Mouse (Mus musculus) neural tube, embryonic 11.5 days (tissue): ENCODE data around the gene Cdh13. TPM values are rescaled to one million over a fixed set of nuclear protein-coding genes. Genes with fewer than 3 reads are reported as not detected.

Experiments used
- ATAC-seq: fragments of 200-750 bp; cut with Nextera tagmentation; 2 replicates; pipeline ENCODE4 v1.8.0; 2017; ENCODE audit warnings: moderate number of reproducible peaks, mild to moderate bottlenecking, moderate TSS enrichment, moderate library complexity; ENCODE audit not compliant: insufficient read depth, low FRiP score, low TSS enrichment
- DNase-seq: peaks from one replicate; pipeline ENCODE4 v3.0.0-alpha.2; 2015; ENCODE audit warnings: low spot score
- H3K27ac ChIP-seq: fragments of 300-500 bp; sonication (generic); 2 replicates; pipeline ENCODE4 v1.5.1; 2014; ENCODE audit warnings: low read depth, mild to moderate bottlenecking, low read length
- H3K27me3 ChIP-seq: fragments of 300-500 bp; sonication (generic); 2 replicates; pipeline ENCODE4 v1.6.1; 2014; ENCODE audit warnings: mild to moderate bottlenecking, low read length, mixed read lengths; ENCODE audit not compliant: control insufficient read depth, insufficient read depth
- H3K36me3 ChIP-seq: fragments of 300-500 bp; sonication (generic); 2 replicates; pipeline ENCODE4 v1.6.1; 2014; ENCODE audit warnings: mild to moderate bottlenecking, low read length, moderate library complexity, mixed read lengths; ENCODE audit not compliant: control insufficient read depth, insufficient read depth
- H3K4me1 ChIP-seq: fragments of 300-500 bp; sonication (generic); 2 replicates; pipeline ENCODE4 v1.6.1; 2014; ENCODE audit warnings: low read length, mixed read lengths; ENCODE audit not compliant: control insufficient read depth, insufficient read depth
- H3K4me2 ChIP-seq: fragments of 300-500 bp; sonication (generic); 2 replicates; pipeline ENCODE4 v1.6.1; 2014; ENCODE audit warnings: low read depth, mild to moderate bottlenecking, moderate library complexity
- H3K4me3 ChIP-seq: fragments of 300-500 bp; sonication (generic); 2 replicates; pipeline ENCODE4 v1.5.1; 2014; ENCODE audit warnings: low read depth, low read length
- H3K9ac ChIP-seq: fragments of 300-500 bp; sonication (generic); 2 replicates; pipeline ENCODE4 v1.6.1; 2014; ENCODE audit warnings: mild to moderate bottlenecking, low read length
- H3K9me3 ChIP-seq: fragments of 300-500 bp; sonication (generic); 2 replicates; pipeline ENCODE4 v1.6.1; 2016; ENCODE audit warnings: low read length; ENCODE audit not compliant: control insufficient read depth
- WGBS: fragments of 180-500 bp; shearing (Covaris S2); extraction: QIAGEN DNeasy Blood & Tissue Kit; methylation state at CpG from one replicate; pipeline ENCODE4 v1.1.7; 2014; 5-methylcytosine and 5-hydroxymethylcytosine counted together
- polyA plus RNA-seq: library from polyadenylated mRNA; unstranded; fragments of >200 nt; fragmentation: Nextera tagmentation; extraction: Ambion mirVana; gene quantifications from 2 replicates; pipeline ENCODE4 v1.2.1, GENCODE M21; 2014

Cdh13 gene
- polyA plus RNA-seq, 1 experiment from 2014 or later: 20.5 TPM

GRCm38 (mm10) chr8:119339546-119339945, 1056.0 kb downstream of the Cdh13 start:
- 80% methylated on average over 4 of the region's 4 CpGs for WGBS
- ATAC-seq: no peak
- H3K4me1 ChIP-seq: no peaks in the 10 kb centered on the region

GRCm38 (mm10) chr8:119343606-119344005, 1060.1 kb downstream of the Cdh13 start:
- Histone ChIP-seq H3K27ac (no peak overlapping the region), H3K27me3 (no peaks in the 10 kb centered on the region), H3K4me1 (peaks cover 4% of the 10 kb centered on the region), H3K36me3 (peaks cover 5% of the 10 kb centered on the region; the same call in 1 of the 2 replicates), H3K9me3 (0 out of 2 replicates have a peak, but pooled peaks cover 4% of the 10 kb centered on the region), H3K4me3 (peak overlapping the region; percentile 15; the same call in 1 of the 2 replicates), H3K9ac (no peak overlapping the region; the same call in 1 of the 2 replicates), H3K4me2 (peak overlapping the region; percentile 29; the same call in 1 of the 2 replicates)
- 0 out of 2 replicates have a peak, but pooled peaks have one; percentile 5 for ATAC-seq
- 83% methylated on average over 3 of the region's 3 CpGs for WGBS
- no peak for DNase-seq

More at GRCm38 (mm10) chr8:119339546-119339945, 1056.0 kb downstream of the Cdh13 start:
- H3K9ac ChIP-seq: no peak overlapping the region
- H3K4me2 ChIP-seq: no peak overlapping the region
- no peaks in the 10 kb centered on the region for H3K27me3 ChIP-seq
- H3K27ac ChIP-seq: no peak overlapping the region
- H3K36me3 ChIP-seq: no peaks in the 10 kb centered on the region
- no peak for DNase-seq
- H3K4me3 ChIP-seq: no peak overlapping the region
- H3K9me3 ChIP-seq: 0 out of 2 replicates have a peak, but pooled peaks cover 4% of the 10 kb centered on the region

- H3K36me3 ChIP-seq: peaks cover 8% of the 10 kb centered on the region; the same call in 1 of the 2 replicates
- H3K9ac ChIP-seq: peak within 1 kb of the TSS; percentile 86
- peak; percentile 98 for DNase-seq
Observed at GRCm38 (mm10) chr8:119344190-119344856, 1060.8 kb downstream of the Cdh13 start, which contains the start of gene Hsbp1. Hsbp1 (plus strand) TSS chr8:119344488.

DNA sequence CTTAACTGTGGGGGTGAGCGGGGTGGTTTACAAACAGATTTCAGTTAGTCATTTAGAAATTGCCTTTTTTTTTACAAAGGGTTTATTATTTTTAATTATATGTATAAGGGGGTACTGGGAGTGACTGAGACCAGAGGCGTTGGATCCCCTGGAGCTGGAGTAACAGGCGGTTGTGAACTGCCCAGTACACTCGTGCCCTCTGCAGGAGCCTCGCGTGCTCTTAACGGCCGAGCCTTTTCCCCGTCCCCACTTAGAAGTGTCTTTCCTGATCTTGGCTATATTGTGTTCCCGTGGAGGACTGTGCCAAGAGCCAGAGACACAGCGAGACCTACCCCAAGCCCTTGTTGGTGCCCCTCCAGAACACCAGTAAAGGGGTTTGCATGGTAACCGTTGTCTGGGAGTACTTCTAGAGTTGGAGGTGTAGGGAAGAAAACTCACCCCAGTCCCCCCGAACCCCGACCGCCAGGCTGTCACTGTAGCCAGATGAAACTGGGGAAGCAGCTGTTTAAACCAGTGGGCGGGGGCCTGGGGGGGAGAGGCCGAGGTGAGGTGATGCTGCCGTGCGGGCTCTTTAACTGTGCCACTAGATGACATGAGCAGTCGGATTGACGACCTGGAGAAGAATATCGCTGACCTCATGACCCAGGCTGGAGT, 1061.6 kb downstream of the Cdh13 start:
- no peaks in the 10 kb centered on the region for H3K27me3 ChIP-seq
- H3K9ac ChIP-seq: peak overlapping the region; percentile 86
- no peak overlapping the region for H3K27ac ChIP-seq
- 0 out of 2 replicates have a peak, but pooled peaks cover 4% of the 10 kb centered on the region for H3K9me3 ChIP-seq
- peak overlapping the region; percentile 83 for H3K4me3 ChIP-seq
- WGBS: 53% methylated on average over 22 of the region's 22 CpGs
- peaks cover 10% of the 10 kb centered on the region; the same call in 1 of the 2 replicates for H3K36me3 ChIP-seq
- ATAC-seq: no peak
- no peak for DNase-seq
- H3K4me1 ChIP-seq: peaks cover 4% of the 10 kb centered on the region
- H3K4me2 ChIP-seq: peak overlapping the region; percentile 47

More at GRCm38 (mm10) chr8:119344190-119344856, 1060.8 kb downstream of the Cdh13 start, which contains the start of gene Hsbp1:
- Histone ChIP-seq H3K9me3 (0 out of 2 replicates have a peak, but pooled peaks cover 4% of the 10 kb centered on the region), H3K4me3 (peak within 1 kb of the TSS; percentile 83), H3K4me1 (peaks cover 4% of the 10 kb centered on the region), H3K27me3 (no peaks in the 10 kb centered on the region), H3K27ac (no peak within 1 kb of the TSS), H3K4me2 (peak within 1 kb of the TSS; percentile 47)
- WGBS: 3% methylated on average over 41 of the region's 52 CpGs
- ATAC-seq: peak; percentile 98

DNA sequence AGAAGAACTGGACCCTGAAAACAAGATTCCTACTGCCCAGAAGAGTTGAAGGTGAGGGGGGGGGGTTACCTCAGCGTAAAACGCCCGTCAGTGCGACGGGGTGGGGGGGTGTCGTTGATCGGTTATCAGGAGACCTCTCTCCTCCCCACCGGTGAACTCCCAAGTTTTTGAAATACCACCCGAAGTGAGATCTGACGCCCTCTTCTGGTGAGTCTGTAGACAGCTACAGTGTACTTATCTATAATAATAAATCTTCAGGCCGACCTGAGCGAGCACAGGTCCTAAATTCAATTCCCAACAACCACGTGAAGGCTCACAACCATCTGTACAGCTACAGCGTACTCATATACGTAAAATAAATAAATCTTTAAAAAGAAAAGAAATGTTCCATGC, 1062.1 kb downstream of the Cdh13 start:
- DNase-seq (no peak), ATAC-seq (no peak)
- 0 out of 2 replicates have a peak, but pooled peaks cover 4% of the 10 kb centered on the region for H3K9me3 ChIP-seq
- H3K4me3 ChIP-seq: no peak overlapping the region
- no peak overlapping the region for H3K4me2 ChIP-seq
- WGBS: 87% methylated on average over 15 of the region's 15 CpGs
- H3K36me3 ChIP-seq: peaks cover 11% of the 10 kb centered on the region
- no peak overlapping the region for H3K9ac ChIP-seq
- H3K27me3 ChIP-seq: no peaks in the 10 kb centered on the region
- peaks cover 4% of the 10 kb centered on the region for H3K4me1 ChIP-seq
- H3K27ac ChIP-seq: no peak overlapping the region

- Histone ChIP-seq H3K9ac (no peak overlapping the region), H3K27me3 (no peaks in the 10 kb centered on the region), H3K4me2 (no peak overlapping the region), H3K27ac (no peak overlapping the region), H3K9me3 (no peaks in the 10 kb centered on the region), H3K4me1 (no peaks in the 10 kb centered on the region), H3K36me3 (peaks cover 13% of the 10 kb centered on the region), H3K4me3 (no peak overlapping the region)
- ATAC-seq (no peak), DNase-seq (no peak)
- 88% methylated on average over 19 of the region's 19 CpGs for WGBS
Observed at GRCm38 (mm10) chr8:119351647-119352046, 1068.1 kb downstream of the Cdh13 start.

GRCm38 (mm10) chr8:119352977-119353658, 1069.6 kb downstream of the Cdh13 start:
- H3K27me3 ChIP-seq: no peaks in the 10 kb centered on the region
- peaks cover 8% of the 10 kb centered on the region; the same call in 1 of the 2 replicates for H3K36me3 ChIP-seq
- no peak overlapping the region for H3K9ac ChIP-seq
- ATAC-seq (no peak), DNase-seq (no peak)
- H3K9me3 ChIP-seq: no peaks in the 10 kb centered on the region
- H3K4me2 ChIP-seq: no peak overlapping the region
- H3K27ac ChIP-seq: no peak overlapping the region
- no peak overlapping the region for H3K4me3 ChIP-seq
- H3K4me1 ChIP-seq: no peaks in the 10 kb centered on the region
- 89% methylated on average over 10 of the region's 10 CpGs for WGBS

DNA sequence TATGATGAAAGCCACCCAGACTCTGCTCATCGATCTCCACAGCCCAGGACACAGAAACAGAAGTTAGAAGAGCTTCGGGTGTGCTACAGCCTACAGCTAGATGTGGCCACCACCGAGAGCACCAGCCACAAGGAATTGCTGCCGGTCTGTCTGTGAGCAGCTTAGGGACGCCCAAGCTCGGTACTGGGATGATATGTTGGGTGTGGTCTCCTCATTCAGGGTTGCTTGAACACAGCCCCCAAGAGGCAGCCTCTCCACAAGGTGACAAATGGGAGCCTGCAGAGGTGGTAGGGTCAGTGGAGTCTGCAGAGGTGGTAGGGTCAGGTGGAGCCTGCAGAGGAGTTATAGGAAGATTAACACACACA, 1070.1 kb downstream of the Cdh13 start:
- Histone ChIP-seq H3K9me3 (no peaks in the 10 kb centered on the region), H3K4me3 (no peak overlapping the region), H3K4me1 (no peaks in the 10 kb centered on the region), H3K4me2 (no peak overlapping the region), H3K9ac (no peak overlapping the region), H3K27me3 (no peaks in the 10 kb centered on the region), H3K27ac (no peak overlapping the region), H3K36me3 (peaks cover 8% of the 10 kb centered on the region; the same call in 1 of the 2 replicates)
- ATAC-seq (no peak), DNase-seq (no peak)
- WGBS: 87% methylated on average over 6 of the region's 6 CpGs
